Mouse (Mus musculus) spleen, adult 2 months (tissue): ENCODE data around the gene Ensa. TPM values are rescaled to one million over a fixed set of nuclear protein-coding genes. Genes with fewer than 3 reads are reported as not detected.

Experiments
- DNase-seq, 2 experiments: peaks; one replicate each; pipeline versions ENCODE4 v3.0.0 to v3.0.0-alpha.2; 2012 to 2021; ENCODE audit warnings: low spot score in 2 of 2, low read depth in 1 of 2
- H3K27ac ChIP-seq: fragments of 200-500 bp; 2 replicates; pipeline ENCODE4 v1.5.1; 2012; ENCODE audit warnings: low read length, inconsistent platforms; ENCODE audit not compliant: insufficient read depth
- H3K27me3 ChIP-seq: fragments of 200-500 bp; 2 replicates; pipeline ENCODE4 v1.6.1; 2012; ENCODE audit warnings: mild to moderate bottlenecking, moderate library complexity, low read length, inconsistent platforms; ENCODE audit not compliant: control insufficient read depth, insufficient read depth
- H3K36me3 ChIP-seq: fragments of 200-500 bp; 2 replicates; pipeline ENCODE4 v1.6.1; 2012; ENCODE audit warnings: mild to moderate bottlenecking, low read length, inconsistent platforms; ENCODE audit not compliant: control insufficient read depth, insufficient read depth
- H3K4me1 ChIP-seq: fragments of 200-500 bp; 2 replicates; pipeline ENCODE4 v1.6.1; 2011; ENCODE audit warnings: inconsistent platforms; ENCODE audit not compliant: control insufficient read depth, insufficient read depth, insufficient read length
- H3K4me3 ChIP-seq: fragments of 200-500 bp; 2 replicates; pipeline ENCODE4 v1.5.1; 2011; ENCODE audit warnings: mild to moderate bottlenecking, inconsistent platforms; ENCODE audit not compliant: insufficient read depth, insufficient read length; ENCODE audit errors: extremely low read depth
- CTCF ChIP-seq: fragments of 200-500 bp; IDR thresholded peaks from 2 replicates; pipeline ENCODE4 v1.5.1; 2011; ENCODE audit warnings: mild to moderate bottlenecking, inconsistent platforms; ENCODE audit not compliant: insufficient read depth, insufficient read length, insufficient replicate concordance; ENCODE audit errors: extremely low read depth
- POLR2A ChIP-seq: fragments of 200-500 bp; IDR thresholded peaks from 2 replicates; pipeline ENCODE4 v1.6.1; 2011; ENCODE audit warnings: low read depth, low read length, inconsistent platforms
- WGBS: fragments of 180-500 bp; shearing (Covaris S2); methylation state at CpG from one replicate; pipeline ENCODE4 v1.1.7; 2018; 5-methylcytosine and 5-hydroxymethylcytosine counted together
- polyA plus RNA-seq: library from polyadenylated mRNA; depleted of rRNA; stranded (reverse); fragments of >200 nt; gene quantifications from 2 replicates; pipeline ENCODE4 v1.2.3, GENCODE M21; 2012; rRNA removed

The Ensa gene
- polyA plus RNA-seq, 1 experiment = 10.4 TPM

DNA sequence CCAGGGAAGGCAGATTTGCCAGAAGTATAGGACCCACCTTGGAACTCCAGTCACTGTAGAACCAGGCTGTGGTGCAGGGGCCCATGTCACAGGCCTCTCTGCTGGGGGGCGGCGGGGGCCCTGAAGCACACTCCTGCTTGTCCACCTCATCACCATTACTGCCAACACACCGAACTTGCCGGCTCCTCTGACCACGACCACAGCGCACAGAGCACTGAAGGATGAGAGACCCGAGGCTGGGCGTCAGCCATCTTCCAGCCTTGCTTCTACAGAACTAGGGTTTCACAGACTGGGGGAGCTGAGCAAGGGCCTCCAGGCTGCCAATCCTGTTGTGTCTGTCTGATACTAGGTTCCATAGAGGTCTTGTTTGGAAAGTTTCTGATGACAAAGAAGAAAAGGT is 54.8 kb downstream of the Ensa start:
- Histone ChIP-seq H3K4me3 (no peak overlapping the region), H3K27ac (no peak overlapping the region), H3K36me3 (no peaks in the 10 kb centered on the region), H3K4me1 (peaks cover 18% of the 10 kb centered on the region; the same call in 1 of the 2 replicates), H3K27me3 (no peaks in the 10 kb centered on the region)
- WGBS = 82% methylated on average over 8 of the region's 8 CpGs
- DNase-seq = no peak
- TF ChIP-seq POLR2A (no peak), CTCF (no peak)

DNA sequence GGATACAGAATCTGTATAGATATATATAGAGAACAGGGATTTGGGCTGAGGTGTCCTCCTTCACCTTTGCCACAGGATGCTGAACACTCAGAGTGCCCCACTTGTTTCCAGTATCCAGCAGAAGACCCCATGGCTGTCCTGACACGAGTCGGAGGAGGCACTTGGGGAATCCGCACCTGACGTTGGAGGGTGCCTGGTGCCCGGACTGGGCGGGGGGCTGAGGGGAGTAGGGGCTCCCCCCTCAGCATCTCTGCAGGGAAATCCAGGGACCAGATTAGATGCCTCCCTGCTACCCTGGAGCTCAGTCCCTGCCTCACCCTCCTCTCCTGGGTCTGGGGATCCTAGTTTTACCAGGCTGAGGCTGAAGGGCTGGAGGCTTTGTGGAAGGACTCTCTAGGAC is 55.9 kb downstream of the Ensa start:
- Histone ChIP-seq H3K36me3 (no peaks in the 10 kb centered on the region), H3K27ac (no peak overlapping the region), H3K4me3 (no peak overlapping the region), H3K4me1 (peaks cover 9% of the 10 kb centered on the region; the same call in 1 of the 2 replicates), H3K27me3 (no peaks in the 10 kb centered on the region)
- DNase-seq = no peak
- WGBS = 90% methylated on average over 6 of the region's 6 CpGs
- TF ChIP-seq POLR2A = no peak
- TF ChIP-seq CTCF = no peak

DNA sequence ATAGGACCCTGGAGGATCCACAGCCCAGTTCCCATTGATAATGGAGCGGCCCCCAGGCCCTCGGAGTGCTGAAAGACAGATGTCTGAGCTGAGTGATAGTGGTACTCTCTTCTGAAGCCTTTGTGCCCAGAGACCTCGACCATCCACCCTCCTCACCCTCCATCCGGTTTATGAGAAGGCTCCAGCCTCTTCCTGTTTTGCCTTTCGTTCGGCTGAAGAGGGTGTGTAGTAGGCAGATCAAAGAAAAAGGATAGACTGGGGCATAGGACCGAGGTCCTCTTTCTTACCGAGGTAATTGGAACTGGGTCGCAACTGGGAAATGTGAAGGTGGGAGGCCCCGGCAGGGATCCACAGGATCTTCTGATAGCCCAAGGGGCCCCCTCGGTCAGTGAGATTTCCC is 56.6 kb downstream of the Ensa start:
- 45% methylated on average over 11 of the region's 11 CpGs for WGBS
- Histone ChIP-seq H3K27ac (peak overlapping the region; percentile 62), H3K36me3 (no peaks in the 10 kb centered on the region), H3K27me3 (no peaks in the 10 kb centered on the region), H3K4me3 (peak overlapping the region; percentile 17; the same call in 1 of the 2 replicates), H3K4me1 (peaks cover 3% of the 10 kb centered on the region; the same call in 1 of the 2 replicates)
- no peak for DNase-seq
- TF ChIP-seq POLR2A = no peak
- no peak for TF ChIP-seq CTCF

Other genes with a start within 250 kb of the Ensa start
- not detected in 2 replicates for gene 4930558C23Rik, start 222.2 kb upstream of the Ensa start, polyA plus RNA-seq
- 19.5 and 20.7 TPM in 2 replicates for gene Arnt, start 190.6 kb upstream of the Ensa start, polyA plus RNA-seq
- 1.3 and 1.4 TPM in 2 replicates for gene Ctsk, start 125.7 kb upstream of the Ensa start, polyA plus RNA-seq
- 81.7 and 84.6 TPM in 2 replicates for gene Ctss, start 98.2 kb upstream of the Ensa start, polyA plus RNA-seq
- gene Hormad1, start 65.3 kb upstream of the Ensa start, polyA plus RNA-seq = not detected in 2 replicates
- gene Golph3l, start 36.1 kb upstream of the Ensa start, polyA plus RNA-seq = 3.3 and 3.8 TPM in 2 replicates
- 169 and 276 TPM in 2 replicates for gene Mcl1, start 33.8 kb downstream of the Ensa start, polyA plus RNA-seq
- gene Adamtsl4, start 62.9 kb downstream of the Ensa start, polyA plus RNA-seq = 7.9 and 8.1 TPM in 2 replicates
- gene Ecm1, start 114.6 kb downstream of the Ensa start, polyA plus RNA-seq = 62.3 and 104 TPM in 2 replicates
- 29.5 and 29.7 TPM in 2 replicates for gene Tars2, start 135.2 kb downstream of the Ensa start, polyA plus RNA-seq
- 11.3 and 15.7 TPM in 2 replicates for gene Rprd2, start 193.9 kb downstream of the Ensa start, polyA plus RNA-seq
- 8.6 and 12.1 TPM in 2 replicates for gene Prpf3, start 230.9 kb downstream of the Ensa start, polyA plus RNA-seq
- gene Mrps21, start 246.5 kb downstream of the Ensa start, polyA plus RNA-seq = 28.0 and 30.7 TPM in 2 replicates